Mouse (Mus musculus): ENCODE data around the gene Fkrp.

DNA sequence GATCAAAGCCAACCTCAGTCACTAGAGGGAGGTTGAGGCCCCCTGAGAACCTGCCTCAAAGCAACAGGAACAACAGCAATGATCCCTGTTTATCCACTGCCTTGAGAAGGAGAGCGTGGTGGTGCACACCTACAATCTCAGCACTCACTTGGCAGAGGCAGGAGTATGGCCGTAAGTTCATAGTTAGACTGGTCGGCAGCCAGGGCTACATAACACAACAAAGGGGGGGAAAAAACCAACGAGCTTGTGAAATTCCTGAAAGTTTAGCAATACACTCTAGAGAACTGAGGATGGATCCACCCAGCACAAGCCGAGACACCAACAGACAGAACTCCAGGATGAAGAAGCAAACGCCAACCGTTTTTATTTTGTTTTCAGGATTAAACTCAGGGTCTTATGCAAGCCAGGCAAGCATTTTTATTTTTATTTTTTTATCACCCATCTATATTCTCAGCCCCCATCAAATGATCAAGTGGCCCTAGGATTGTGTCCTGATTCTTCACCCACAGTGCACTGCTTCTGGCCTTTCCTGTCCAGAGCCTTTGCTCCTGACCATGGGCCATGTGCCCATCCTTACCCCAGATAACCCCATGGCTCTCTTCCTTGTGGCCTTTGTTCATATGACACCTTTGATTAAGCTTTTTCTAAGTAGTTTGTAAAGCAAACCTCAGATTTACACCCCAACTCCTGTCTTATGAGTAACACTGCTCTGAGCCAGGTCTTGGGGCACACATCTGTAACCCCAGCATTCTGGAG lies 52.9 kb downstream of the Fkrp start:
- no peak for TF ChIP-seq CTCF (IDR thresholded peaks at IDR 0.05; ENCODE audit: control insufficient read depth, insufficient read depth, low read length)
- TF ChIP-seq POLR2A (IDR thresholded peaks at IDR 0.05; ENCODE audit: borderline replicate concordance, control insufficient read depth, low read depth, low read length), result no peak
